Mouse (Mus musculus) kidney, adult 8-10 months (tissue): Measurements from ENCODE around the gene Creb3l1.

ENCODE experiments used
- DNase-seq, 2 experiments: peaks; one replicate each; pipeline ENCODE4 v3.0.0; 2022

The Creb3l1 gene

GRCm38 (mm10) chr2:91961901-91962761 is 62.2 kb downstream of the Creb3l1 start:
- peak; percentile 57 to 76 for DNase-seq

GRCm38 (mm10) chr2:91960459-91960858 is 63.8 kb downstream of the Creb3l1 start:
- no peak for DNase-seq

GRCm38 (mm10) chr2:91959544-91960410 is 64.5 kb downstream of the Creb3l1 start:
- no peak for DNase-seq

GRCm38 (mm10) chr2:91958701-91959457 is 65.4 kb downstream of the Creb3l1 start:
- DNase-seq = no peak

- DNase-seq = no peak
Observed at GRCm38 (mm10) chr2:91958049-91958448, 66.3 kb downstream of the Creb3l1 start.

- DNase-seq = no peak
Observed at GRCm38 (mm10) chr2:91957096-91957495, 67.2 kb downstream of the Creb3l1 start.

- no peak for DNase-seq
Observed at GRCm38 (mm10) chr2:91955875-91956274, 68.4 kb downstream of the Creb3l1 start.

GRCm38 (mm10) chr2:91955121-91955591 is 69.1 kb downstream of the Creb3l1 start:
- DNase-seq = no peak

GRCm38 (mm10) chr2:91953825-91954224 is 70.5 kb downstream of the Creb3l1 start:
- DNase-seq = peak; percentile 74 to 84

GRCm38 (mm10) chr2:91950275-91951085 is 73.8 kb downstream of the Creb3l1 start:
- DNase-seq = no peak

- DNase-seq = peak; percentile 78 to 83
Observed at GRCm38 (mm10) chr2:91949411-91950274, 74.7 kb downstream of the Creb3l1 start.

GRCm38 (mm10) chr2:91948792-91949241 is 75.5 kb downstream of the Creb3l1 start:
- no peak for DNase-seq

- no peak for DNase-seq
Observed at GRCm38 (mm10) chr2:91948151-91948509, 76.2 kb downstream of the Creb3l1 start.

- no peak for DNase-seq
Observed at GRCm38 (mm10) chr2:91947397-91948150, 76.7 kb downstream of the Creb3l1 start.

- DNase-seq = no peak
Observed at GRCm38 (mm10) chr2:91946836-91947235, 77.5 kb downstream of the Creb3l1 start.

GRCm38 (mm10) chr2:91945483-91945882 is 78.8 kb downstream of the Creb3l1 start, which contains the start of gene Gm9821:
Gene Gm9821, plus strand, starts transcription at chr2:91945703.
- DNase-seq = no peak

- DNase-seq = peak in 1 of 2 experiments; percentile 76
Observed at GRCm38 (mm10) chr2:91944170-91944950, 79.9 kb downstream of the Creb3l1 start.

- no peak for DNase-seq
Observed at GRCm38 (mm10) chr2:91942356-91942755, 81.9 kb downstream of the Creb3l1 start.

GRCm38 (mm10) chr2:91939303-91939935 is 84.9 kb downstream of the Creb3l1 start:
- peak; percentile 69 to 75 for DNase-seq
